Mouse (Mus musculus) spleen, postnatal 36 days (tissue): Measurements from ENCODE around the gene Gng7.

ENCODE experiments used
- DNase-seq, 2 experiments: peaks; one replicate each; pipeline ENCODE4 v3.0.0; 2022; ENCODE audit warnings: low spot score in 2 of 2, mixed read lengths in 1 of 2

Gene Gng7

GRCm38 (mm10) chr10:80901409-80902272 is 113.1 kb downstream of the Gng7 start:
- no peak for DNase-seq

GRCm38 (mm10) chr10:80900318-80901247 is 114.2 kb downstream of the Gng7 start, which contains the start of gene Timm13:
Timm13 (minus strand) TSS chr10:80900969.
- DNase-seq, result peak; percentile 99

- no peak for DNase-seq
These were observed 115.0 kb downstream of the Gng7 start for GRCm38 (mm10) chr10:80899591-80900317.

GRCm38 (mm10) chr10:80899074-80899473 is 115.7 kb downstream of the Gng7 start:
- DNase-seq, result no peak
